Mouse (Mus musculus): ENCODE results near the gene Gcgr.

- TF ChIP-seq POLR2A (IDR thresholded peaks at IDR 0.05; ENCODE audit: extremely low read depth, insufficient read depth, low read length) (no peak), CTCF (IDR thresholded peaks at IDR 0.05; ENCODE audit: extremely low read depth, insufficient read depth, low read length) (no peak)
These were observed 58.0 kb downstream of the Gcgr start for GRCm38 (mm10) chr11:120588531-120588930.
